Mouse (Mus musculus) intestine, postnatal 0 days (tissue): Measurements from ENCODE around the gene Nedd8. TPM values are rescaled to one million over a fixed set of nuclear protein-coding genes. Genes with fewer than 3 reads are reported as not detected.

Source experiments
- ATAC-seq: fragments of 200-750 bp; cut with Nextera tagmentation; 2 replicates; pipeline ENCODE4 v1.8.0; 2017; ENCODE audit warnings: mild to moderate bottlenecking, moderate TSS enrichment, moderate library complexity
- H3K27ac ChIP-seq: fragments of 300-500 bp; sonication (generic); 2 replicates; pipeline ENCODE4 v1.5.1; 2014; ENCODE audit warnings: mild to moderate bottlenecking, low read depth, low read length, moderate library complexity
- H3K27me3 ChIP-seq: fragments of 300-500 bp; sonication (generic); replicated peaks from 2 replicates; pipeline ENCODE4 v1.6.1; 2014; ENCODE audit warnings: low read length, mixed read lengths; ENCODE audit not compliant: control insufficient read depth, insufficient read depth
- H3K36me3 ChIP-seq: fragments of 300-500 bp; sonication (generic); 2 replicates; pipeline ENCODE4 v1.6.1; 2014; ENCODE audit warnings: mild to moderate bottlenecking, moderate library complexity; ENCODE audit not compliant: control insufficient read depth, insufficient read depth
- H3K4me1 ChIP-seq: fragments of 300-500 bp; sonication (generic); replicated peaks from 2 replicates; pipeline ENCODE4 v1.6.1; 2014; ENCODE audit warnings: antibody characterized with exemption, low read length, mixed read lengths; ENCODE audit not compliant: control insufficient read depth, insufficient read depth
- H3K4me2 ChIP-seq: fragments of 300-500 bp; sonication (generic); replicated peaks from 2 replicates; pipeline ENCODE4 v1.6.1; 2014; ENCODE audit warnings: low read depth, mild to moderate bottlenecking, moderate library complexity
- H3K4me3 ChIP-seq: fragments of 300-500 bp; sonication (generic); 2 replicates; pipeline ENCODE4 v1.5.1; 2014; ENCODE audit warnings: low read depth, low read length
- H3K9ac ChIP-seq: fragments of 300-500 bp; sonication (generic); 2 replicates; pipeline ENCODE4 v1.6.1; 2014; ENCODE audit warnings: mild to moderate bottlenecking, low read depth, low read length
- H3K9me3 ChIP-seq: fragments of 300-500 bp; sonication (generic); 2 replicates; pipeline ENCODE4 v1.6.1; 2016; ENCODE audit warnings: mixed run types; ENCODE audit not compliant: control insufficient read depth
- CTCF ChIP-seq: sonication (generic); IDR thresholded peaks from 2 replicates; pipeline ENCODE4 v1.5.1; 2016; ENCODE audit warnings: low read depth, mild to moderate bottlenecking, control low read depth, antibody characterized with exemption, moderate library complexity
- WGBS: fragments of 180-500 bp; shearing (Covaris S2); extraction: QIAGEN DNeasy Blood & Tissue Kit; methylation state at CpG from one replicate; pipeline ENCODE4 v1.1.7; 2014; 5-methylcytosine and 5-hydroxymethylcytosine counted together
- polyA plus RNA-seq: library from polyadenylated mRNA; unstranded; fragments of >200 nt; fragmentation: Nextera tagmentation; extraction: Ambion mirVana; gene quantifications from 2 replicates; pipeline ENCODE4 v1.2.1, GENCODE M21; 2015

Nedd8 gene
- polyA plus RNA-seq, 1 experiment from 2014 or later = 385 TPM

DNA sequence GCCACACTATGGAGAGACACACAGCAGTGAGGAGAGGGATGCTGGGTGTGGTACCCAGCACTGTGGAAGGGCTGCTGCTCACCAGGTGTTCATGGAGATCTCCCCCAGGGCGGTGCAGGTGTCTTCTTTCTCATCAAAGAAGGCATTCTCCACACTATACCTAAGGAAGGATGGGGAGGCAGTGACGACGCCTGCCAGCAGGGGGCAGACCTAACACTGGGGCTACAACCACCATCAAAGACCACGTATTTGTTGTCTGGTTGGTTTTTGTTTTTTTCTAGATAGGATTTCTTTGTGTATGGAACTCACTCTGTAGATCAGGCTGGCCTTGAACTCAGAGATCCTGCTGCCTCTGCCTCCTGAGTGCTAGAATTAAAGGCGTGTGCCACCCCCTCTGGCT, 42.6 kb downstream of the Nedd8 start:
- Histone ChIP-seq H3K9ac (no peak overlapping the region), H3K9me3 (no peaks in the 10 kb centered on the region), H3K27ac (no peak overlapping the region), H3K4me1 (no peaks in the 10 kb centered on the region), H3K4me3 (no peak overlapping the region), H3K27me3 (no peaks in the 10 kb centered on the region), H3K36me3 (peaks cover 92% of the 10 kb centered on the region), H3K4me2 (no peak overlapping the region)
- peak; percentile 88 for TF ChIP-seq CTCF
- 50% methylated on average over 5 of the region's 5 CpGs for WGBS
- no peak for ATAC-seq

DNA sequence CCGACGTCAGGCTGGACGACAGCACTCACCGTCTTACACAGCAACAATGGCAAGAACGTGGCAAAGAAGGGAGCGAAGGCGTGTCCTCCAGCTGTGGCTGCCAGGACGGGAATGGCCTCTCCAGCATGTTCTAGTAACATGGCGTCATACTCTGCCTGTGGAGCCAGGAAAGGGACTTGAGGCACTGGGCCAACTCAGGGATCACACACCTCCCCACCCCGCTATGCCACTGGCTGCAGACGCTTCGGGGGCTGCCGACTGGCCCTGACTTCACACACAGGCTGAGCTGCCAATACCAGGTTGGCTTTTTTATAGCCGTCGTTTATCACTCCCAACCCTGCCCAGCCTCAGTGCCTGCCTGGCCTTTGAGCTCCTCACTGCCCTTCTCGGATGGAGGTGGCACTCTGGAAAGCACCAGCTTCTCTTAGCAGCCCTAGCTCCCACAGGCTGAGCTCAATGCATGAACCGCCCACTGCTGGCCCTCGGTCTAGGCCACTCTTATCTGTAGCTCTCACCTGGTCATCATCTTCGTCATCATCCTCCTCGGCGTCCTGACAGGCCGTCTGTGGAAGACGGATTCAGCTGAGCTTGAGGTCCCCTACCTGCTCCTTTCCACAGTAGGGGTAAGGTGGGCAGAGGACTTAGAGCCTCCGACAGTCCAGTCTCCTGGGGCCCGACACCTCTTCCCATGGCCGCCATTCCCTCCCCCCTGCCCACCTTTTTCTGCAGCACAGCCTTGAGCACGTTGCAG, 43.7 kb downstream of the Nedd8 start:
- no peak for ATAC-seq
- Histone ChIP-seq H3K36me3 (peaks cover 83% of the 10 kb centered on the region), H3K27ac (0 out of 2 replicates have a peak overlapping the region, but pooled peaks have one; percentile 7), H3K4me1 (no peaks in the 10 kb centered on the region), H3K27me3 (no peaks in the 10 kb centered on the region), H3K4me3 (no peak overlapping the region), H3K4me2 (no peak overlapping the region), H3K9me3 (no peaks in the 10 kb centered on the region), H3K9ac (no peak overlapping the region)
- TF ChIP-seq CTCF = no peak
- 75% methylated on average over 27 of the region's 27 CpGs for WGBS

- H3K9ac ChIP-seq = peak overlapping the region; percentile 40
- H3K4me1 ChIP-seq = 0 out of 2 replicates have a peak, but pooled peaks cover 4% of the 10 kb centered on the region
- H3K9me3 ChIP-seq = no peaks in the 10 kb centered on the region
- H3K4me2 ChIP-seq = peak overlapping the region; percentile 59
- 26% methylated on average over 22 of the region's 22 CpGs for WGBS
- H3K27ac ChIP-seq = no peak overlapping the region
- no peaks in the 10 kb centered on the region for H3K27me3 ChIP-seq
- peak overlapping the region; percentile 34 for H3K4me3 ChIP-seq
- no peak for ATAC-seq
- H3K36me3 ChIP-seq = peaks cover 2% of the 10 kb centered on the region; the same call in 1 of the 2 replicates
- TF ChIP-seq CTCF = no peak
Measured at GRCm38 (mm10) chr14:55618486-55619195, 53.3 kb downstream of the Nedd8 start.

GRCm38 (mm10) chr14:55617822-55618221, 54.1 kb downstream of the Nedd8 start, which contains the start of gene Rec8:
Gene Rec8, plus strand, starts transcription at chr14:55618037.
- Histone ChIP-seq H3K9ac (peak within 1 kb of the TSS; percentile 40), H3K4me2 (peak within 1 kb of the TSS; percentile 59), H3K4me1 (0 out of 2 replicates have a peak, but pooled peaks cover 4% of the 10 kb centered on the region), H3K36me3 (peaks cover 2% of the 10 kb centered on the region; the same call in 1 of the 2 replicates), H3K27me3 (no peaks in the 10 kb centered on the region), H3K4me3 (peak within 1 kb of the TSS; percentile 34), H3K9me3 (no peaks in the 10 kb centered on the region), H3K27ac (no peak within 1 kb of the TSS)
- peak; percentile 88 for ATAC-seq
- 20% methylated on average over 21 of the region's 21 CpGs for WGBS
- peak; percentile 55 for TF ChIP-seq CTCF

DNA sequence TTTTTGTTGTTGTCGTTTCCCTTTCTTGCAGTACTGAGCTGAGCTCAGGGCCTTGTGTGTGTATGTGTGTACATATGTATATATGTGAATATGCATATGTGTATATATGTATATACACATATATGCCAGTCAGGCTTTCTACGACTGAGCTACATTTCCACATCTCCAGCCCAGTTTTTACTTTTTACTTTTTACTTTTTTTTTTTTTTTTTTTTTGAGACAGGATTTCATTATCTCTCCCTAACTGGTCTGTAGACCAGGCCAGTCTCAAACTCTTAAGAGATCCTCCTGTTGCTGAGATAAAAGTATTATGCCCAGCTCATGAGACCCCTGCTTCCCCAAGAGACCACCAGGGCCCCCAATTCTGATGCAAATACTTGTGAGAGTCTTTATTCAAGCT, 55.1 kb downstream of the Nedd8 start:
- Histone ChIP-seq H3K4me3 (no peak overlapping the region), H3K27me3 (no peaks in the 10 kb centered on the region), H3K27ac (no peak overlapping the region), H3K9ac (no peak overlapping the region), H3K4me1 (0 out of 2 replicates have a peak, but pooled peaks cover 4% of the 10 kb centered on the region), H3K36me3 (no peaks in the 10 kb centered on the region), H3K9me3 (no peaks in the 10 kb centered on the region), H3K4me2 (no peak overlapping the region)
- ATAC-seq = no peak
- WGBS = 75% methylated on average over 2 of the region's 2 CpGs
- no peak for TF ChIP-seq CTCF

GRCm38 (mm10) chr14:55615876-55616275, 56.0 kb downstream of the Nedd8 start:
- H3K9me3 ChIP-seq = no peaks in the 10 kb centered on the region
- H3K36me3 ChIP-seq = no peaks in the 10 kb centered on the region
- H3K4me3 ChIP-seq = no peak overlapping the region
- ATAC-seq = no peak
- H3K4me2 ChIP-seq = no peak overlapping the region
- no peaks in the 10 kb centered on the region for H3K27me3 ChIP-seq
- no peak for TF ChIP-seq CTCF
- H3K9ac ChIP-seq = no peak overlapping the region
- 0 out of 2 replicates have a peak, but pooled peaks cover 4% of the 10 kb centered on the region for H3K4me1 ChIP-seq
- WGBS = 41% methylated on average over 2 of the region's 2 CpGs
- H3K27ac ChIP-seq = no peak overlapping the region
